Mouse (Mus musculus): Measurements from ENCODE around the gene Plb1. TPM values are rescaled to one million over a fixed set of nuclear protein-coding genes. Genes with fewer than 3 reads are reported as not detected.

Gene Plb1
- polyA plus RNA-seq, 1 experiment from 2014 or later: not detected

DNA sequence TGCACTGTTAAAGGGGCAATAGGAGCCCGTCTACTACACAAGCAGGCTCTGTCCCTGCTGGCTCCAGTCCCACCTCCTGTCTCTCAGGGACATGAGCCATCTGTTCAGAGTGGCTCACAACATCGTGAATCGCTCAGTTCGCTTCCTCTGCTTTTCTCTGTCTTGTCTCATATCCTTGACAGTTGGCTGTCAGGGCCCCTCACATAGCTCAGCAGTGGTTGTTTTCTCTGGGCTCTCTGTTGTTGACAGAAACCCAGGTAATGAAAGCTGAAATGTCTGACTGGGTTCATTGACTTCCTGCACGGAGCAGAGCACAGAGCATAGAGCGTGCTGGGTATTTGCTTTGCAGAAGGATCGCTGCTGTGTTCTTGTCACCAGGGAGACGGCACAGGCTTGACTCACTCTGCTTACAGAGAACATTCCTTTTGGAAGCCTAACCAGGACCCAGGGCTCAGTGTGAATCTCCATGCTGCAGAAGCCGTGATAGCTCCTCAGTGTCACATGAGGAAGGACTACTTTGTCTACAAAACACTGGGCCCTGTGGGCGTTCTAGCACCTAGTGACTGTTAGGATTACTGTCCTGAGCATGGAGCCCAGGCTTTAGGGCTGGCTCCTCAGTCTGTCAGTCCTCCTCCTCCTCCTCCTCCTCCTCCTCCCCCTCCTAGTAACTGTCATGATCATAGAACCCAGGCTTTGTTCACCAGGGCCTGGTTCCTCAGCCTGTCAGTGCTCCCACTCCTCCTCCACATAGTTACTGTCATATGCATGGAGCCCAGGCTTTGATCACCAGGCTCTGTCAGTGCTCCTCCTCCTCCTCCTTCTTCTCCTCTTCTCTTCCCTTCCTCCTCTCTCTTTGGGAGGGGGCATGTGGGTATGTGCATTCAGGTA is 113.8 kb downstream of the Plb1 start:
- 60% methylated on average over 10 of the region's 10 CpGs for WGBS
- Histone ChIP-seq H3K4me3 (no peak overlapping the region), H3K9me3 (replicated peaks) (no peaks in the 10 kb centered on the region), H3K27me3 (ENCODE audit: low read depth, poor library complexity, severe bottlenecking) (no peaks in the 10 kb centered on the region), H3K36me3 (no peaks in the 10 kb centered on the region), H3K27ac (no peak overlapping the region), H3K4me1 (no peaks in the 10 kb centered on the region)
- DNase-seq (ENCODE audit: low spot score): no peak

- WGBS: 56% methylated on average over 3 of the region's 3 CpGs
- no peaks in the 10 kb centered on the region for H3K27me3 ChIP-seq (ENCODE audit: low read depth, poor library complexity, severe bottlenecking)
- H3K36me3 ChIP-seq: no peaks in the 10 kb centered on the region
- no peak overlapping the region for H3K27ac ChIP-seq
- no peaks in the 10 kb centered on the region for H3K4me1 ChIP-seq
- H3K9me3 ChIP-seq (replicated peaks): no peaks in the 10 kb centered on the region
- no peak overlapping the region for H3K4me3 ChIP-seq
- no peak for DNase-seq (ENCODE audit: low spot score)
Observed at GRCm38 (mm10) chr5:32349718-32350117, 117.2 kb downstream of the Plb1 start.

DNA sequence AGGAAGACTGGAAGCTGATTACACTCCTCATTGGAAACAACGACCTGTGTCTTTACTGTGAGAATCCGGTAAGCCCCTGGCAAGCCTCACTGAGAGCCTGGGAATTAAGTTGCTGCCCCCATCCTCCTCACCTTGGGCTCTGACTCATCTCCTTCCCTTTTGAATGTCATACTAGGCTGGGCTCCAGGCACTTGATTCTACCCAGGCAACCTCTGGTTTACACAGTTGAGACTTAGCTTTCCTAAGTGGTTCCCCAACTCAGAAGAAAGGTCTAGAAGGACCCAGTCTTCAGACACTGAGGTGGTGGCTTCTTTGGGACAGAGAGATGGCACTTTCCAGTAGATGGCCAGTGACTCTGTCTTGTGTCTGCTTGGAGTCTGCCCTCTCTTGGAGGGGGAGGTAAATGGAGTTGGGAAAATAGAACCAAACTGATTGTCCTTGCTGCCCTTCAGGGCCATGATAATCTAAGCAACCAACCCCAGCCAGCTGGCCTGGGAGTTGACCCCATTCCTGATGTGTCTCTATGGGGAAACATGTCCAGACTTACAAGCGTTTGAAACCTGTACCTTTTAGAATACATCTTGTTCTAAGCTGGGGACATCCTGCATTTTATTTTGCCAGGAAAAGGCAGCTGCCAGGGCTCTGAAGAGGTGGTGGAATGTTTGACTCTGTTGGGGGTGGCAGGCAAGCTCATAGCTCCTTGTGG is 118.2 kb downstream of the Plb1 start:
- 84% methylated on average over 3 of the region's 3 CpGs for WGBS
- DNase-seq (ENCODE audit: low spot score): no peak
- Histone ChIP-seq H3K4me1 (0 out of 2 replicates have a peak, but pooled peaks cover 4% of the 10 kb centered on the region), H3K9me3 (replicated peaks) (no peaks in the 10 kb centered on the region), H3K27ac (no peak overlapping the region), H3K4me3 (no peak overlapping the region), H3K36me3 (no peaks in the 10 kb centered on the region), H3K27me3 (ENCODE audit: low read depth, poor library complexity, severe bottlenecking) (no peaks in the 10 kb centered on the region)

GRCm38 (mm10) chr5:32351721-32352465 is 119.4 kb downstream of the Plb1 start:
- Histone ChIP-seq H3K4me1 (0 out of 2 replicates have a peak, but pooled peaks cover 4% of the 10 kb centered on the region), H3K4me3 (no peak overlapping the region), H3K27me3 (ENCODE audit: low read depth, poor library complexity, severe bottlenecking) (no peaks in the 10 kb centered on the region), H3K9me3 (replicated peaks) (no peaks in the 10 kb centered on the region), H3K27ac (no peak overlapping the region), H3K36me3 (no peaks in the 10 kb centered on the region)
- WGBS: 77% methylated on average over 4 of the region's 4 CpGs
- no peak for DNase-seq (ENCODE audit: low spot score)

GRCm38 (mm10) chr5:32352845-32353244 is 120.3 kb downstream of the Plb1 start:
- no peak overlapping the region for H3K4me3 ChIP-seq
- WGBS: 86% methylated on average over 3 of the region's 3 CpGs
- no peak for DNase-seq (ENCODE audit: low spot score)

GRCm38 (mm10) chr5:32353280-32353679 is 120.8 kb downstream of the Plb1 start:
- H3K4me1 ChIP-seq: 0 out of 2 replicates have a peak, but pooled peaks cover 4% of the 10 kb centered on the region
- no peaks in the 10 kb centered on the region for H3K9me3 ChIP-seq (replicated peaks)
- 81% methylated on average over 2 of the region's 2 CpGs for WGBS
- H3K4me3 ChIP-seq: no peak overlapping the region
- no peaks in the 10 kb centered on the region for H3K27me3 ChIP-seq (ENCODE audit: low read depth, poor library complexity, severe bottlenecking)
- DNase-seq (ENCODE audit: low spot score): no peak
- H3K27ac ChIP-seq: no peak overlapping the region
- no peaks in the 10 kb centered on the region for H3K36me3 ChIP-seq

More at GRCm38 (mm10) chr5:32352845-32353244, 120.3 kb downstream of the Plb1 start:
- Histone ChIP-seq H3K27me3 (ENCODE audit: low read depth, poor library complexity, severe bottlenecking) (no peaks in the 10 kb centered on the region), H3K9me3 (replicated peaks) (no peaks in the 10 kb centered on the region), H3K4me1 (0 out of 2 replicates have a peak, but pooled peaks cover 4% of the 10 kb centered on the region), H3K27ac (no peak overlapping the region), H3K36me3 (no peaks in the 10 kb centered on the region)

- 82% methylated on average over 4 of the region's 4 CpGs for WGBS
Observed at GRCm38 (mm10) chr5:32360511-32360910, 128.0 kb downstream of the Plb1 start.

GRCm38 (mm10) chr5:32361441-32362235 is 129.1 kb downstream of the Plb1 start:
- DNase-seq (ENCODE audit: low spot score): no peak
- Histone ChIP-seq H3K4me1 (no peaks in the 10 kb centered on the region), H3K9me3 (replicated peaks) (no peaks in the 10 kb centered on the region), H3K27me3 (ENCODE audit: low read depth, poor library complexity, severe bottlenecking) (no peaks in the 10 kb centered on the region), H3K27ac (no peak overlapping the region), H3K4me3 (no peak overlapping the region), H3K36me3 (no peaks in the 10 kb centered on the region)
- WGBS: 91% methylated on average over 3 of the region's 3 CpGs

More at GRCm38 (mm10) chr5:32360511-32360910, 128.0 kb downstream of the Plb1 start:
- no peaks in the 10 kb centered on the region for H3K27me3 ChIP-seq (ENCODE audit: low read depth, poor library complexity, severe bottlenecking)
- H3K36me3 ChIP-seq: no peaks in the 10 kb centered on the region
- no peak overlapping the region for H3K4me3 ChIP-seq
- no peak overlapping the region for H3K27ac ChIP-seq
- DNase-seq (ENCODE audit: low spot score): no peak
- H3K9me3 ChIP-seq (replicated peaks): no peaks in the 10 kb centered on the region
- 0 out of 2 replicates have a peak, but pooled peaks cover under 1% of the 10 kb centered on the region for H3K4me1 ChIP-seq

GRCm38 (mm10) chr5:32369391-32369790 is 136.9 kb downstream of the Plb1 start:
- Histone ChIP-seq H3K4me3 (no peak overlapping the region), H3K9me3 (replicated peaks) (no peaks in the 10 kb centered on the region), H3K36me3 (no peaks in the 10 kb centered on the region), H3K27ac (no peak overlapping the region), H3K4me1 (no peaks in the 10 kb centered on the region), H3K27me3 (ENCODE audit: low read depth, poor library complexity, severe bottlenecking) (no peaks in the 10 kb centered on the region)
- no peak for DNase-seq (ENCODE audit: low spot score)
- WGBS: 90% methylated on average over 1 of the region's 1 CpGs

- WGBS: 96% methylated on average over 5 of the region's 5 CpGs
- no peak for DNase-seq (ENCODE audit: low spot score)
- H3K36me3 ChIP-seq: no peaks in the 10 kb centered on the region
- no peaks in the 10 kb centered on the region for H3K27me3 ChIP-seq (ENCODE audit: low read depth, poor library complexity, severe bottlenecking)
- H3K9me3 ChIP-seq (replicated peaks): no peaks in the 10 kb centered on the region
- no peak overlapping the region for H3K27ac ChIP-seq
- H3K4me3 ChIP-seq: no peak overlapping the region
- no peaks in the 10 kb centered on the region for H3K4me1 ChIP-seq
Observed at GRCm38 (mm10) chr5:32371239-32371638, 138.7 kb downstream of the Plb1 start.

DNA sequence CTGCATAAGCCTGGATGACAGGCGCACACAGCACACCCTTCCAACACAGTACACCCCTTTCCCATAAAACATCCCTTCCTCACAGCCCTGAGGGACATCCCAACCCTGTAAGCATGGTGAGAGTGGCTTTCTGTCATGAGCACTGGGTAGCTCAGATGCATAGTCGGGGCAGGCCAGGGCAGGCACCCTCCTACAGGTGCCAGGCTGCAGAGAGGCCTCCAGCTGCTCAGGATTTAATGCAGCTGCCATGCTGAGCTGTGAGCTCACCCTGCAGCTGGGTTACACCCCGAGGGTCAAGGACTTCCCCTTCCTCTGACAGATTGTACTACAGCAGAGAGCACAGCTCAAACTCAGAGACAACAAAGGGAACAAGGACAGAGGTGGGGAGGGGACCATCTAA is 146.0 kb downstream of the Plb1 start:
- H3K27me3 ChIP-seq (ENCODE audit: low read depth, poor library complexity, severe bottlenecking): no peaks in the 10 kb centered on the region
- H3K36me3 ChIP-seq: no peaks in the 10 kb centered on the region
- 41% methylated on average over 3 of the region's 3 CpGs for WGBS
- 0 out of 2 replicates have a peak overlapping the region, but pooled peaks have one; percentile 21 for H3K27ac ChIP-seq
- DNase-seq (ENCODE audit: low spot score): no peak
- 0 out of 2 replicates have a peak, but pooled peaks cover 4% of the 10 kb centered on the region for H3K4me1 ChIP-seq
- H3K9me3 ChIP-seq (replicated peaks): no peaks in the 10 kb centered on the region
- no peak overlapping the region for H3K4me3 ChIP-seq

- H3K4me3 ChIP-seq: no peak overlapping the region
- H3K27ac ChIP-seq: no peak overlapping the region
- no peaks in the 10 kb centered on the region for H3K27me3 ChIP-seq (ENCODE audit: low read depth, poor library complexity, severe bottlenecking)
- no peaks in the 10 kb centered on the region for H3K36me3 ChIP-seq
- no peaks in the 10 kb centered on the region for H3K4me1 ChIP-seq
- DNase-seq (ENCODE audit: low spot score): no peak
- H3K9me3 ChIP-seq (replicated peaks): no peaks in the 10 kb centered on the region
Observed at GRCm38 (mm10) chr5:32388656-32389055, 156.1 kb downstream of the Plb1 start.
